Mouse (Mus musculus) layer of hippocampus, adult 9-11 months (tissue): Measurements from ENCODE around the gene Gm9964.

Experiments used
- DNase-seq: peaks from one replicate; pipeline ENCODE4 v3.0.0; 2022

Gm9964 gene

GRCm38 (mm10) chr11:79252881-79253541 lies 43.7 kb downstream of the Gm9964 start:
- no peak for DNase-seq
